Mouse (Mus musculus) erythroblast, adult 5-6 weeks (primary cell): Measurements from ENCODE around the gene Apopt1. TPM values are rescaled to one million over a fixed set of nuclear protein-coding genes. Genes with fewer than 3 reads are reported as not detected.

Experiments used
- ATAC-seq: replicated peaks from 2 replicates; pipeline ENCODE4 v1.8.0; 2016; ENCODE audit warnings: moderate number of reproducible peaks, mild to moderate bottlenecking, moderate TSS enrichment, inconsistent platforms; ENCODE audit not compliant: poor library complexity, low FRiP score, severe bottlenecking
- total RNA-seq, 2 experiments: library from RNA; stranded (forward) in 1 of 2; stranded (reverse) in 1 of 2; fragments of 150-400 nt in 1 of 2; fragments of 200-764, 138-1000 nt in 1 of 2; gene quantifications; 2 replicates each; pipeline versions ENCODE4 v1.2.3 to v1.2.4; 2015 to 2017; ENCODE audit warnings: low replicate concordance in 2 of 2

Apopt1 gene
- total RNA-seq, 2 experiments from 2014 or later: 5.8 to 10.6 TPM

DNA sequence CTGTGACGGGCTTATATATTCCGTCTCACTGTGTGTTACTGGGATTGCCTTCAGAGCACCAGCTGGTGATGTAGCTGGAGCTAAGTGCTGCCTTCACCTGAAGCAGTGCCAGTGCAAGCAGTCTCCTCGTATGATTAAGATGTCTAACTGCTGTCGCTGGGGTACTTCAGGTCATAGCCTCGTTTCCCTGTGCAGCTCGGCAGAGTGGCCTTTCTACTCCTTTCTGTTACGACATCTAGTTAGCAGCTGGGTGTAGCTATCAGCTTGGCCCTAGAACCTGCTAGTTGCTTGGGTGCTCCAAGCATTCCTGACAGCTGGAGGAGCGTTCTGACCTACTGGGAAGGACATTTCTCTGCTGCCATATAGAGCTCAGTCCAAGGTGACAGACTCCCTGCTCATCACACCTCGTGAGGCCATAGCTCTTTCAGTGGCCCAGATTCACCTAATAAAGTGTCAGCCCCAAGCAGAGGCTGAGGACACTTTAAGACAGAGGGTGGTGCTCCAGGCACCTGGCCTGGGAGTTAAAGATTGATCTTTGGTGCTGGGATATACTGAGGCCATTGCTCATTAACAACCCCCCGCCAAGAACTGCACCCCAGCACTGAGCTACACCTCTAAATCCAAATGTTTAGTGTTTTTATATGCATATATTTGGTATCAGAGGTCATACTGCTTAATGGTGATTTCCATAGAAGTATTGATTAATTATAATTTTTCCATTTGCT, 87.6 kb downstream of the Apopt1 start:
- ATAC-seq: no peak

DNA sequence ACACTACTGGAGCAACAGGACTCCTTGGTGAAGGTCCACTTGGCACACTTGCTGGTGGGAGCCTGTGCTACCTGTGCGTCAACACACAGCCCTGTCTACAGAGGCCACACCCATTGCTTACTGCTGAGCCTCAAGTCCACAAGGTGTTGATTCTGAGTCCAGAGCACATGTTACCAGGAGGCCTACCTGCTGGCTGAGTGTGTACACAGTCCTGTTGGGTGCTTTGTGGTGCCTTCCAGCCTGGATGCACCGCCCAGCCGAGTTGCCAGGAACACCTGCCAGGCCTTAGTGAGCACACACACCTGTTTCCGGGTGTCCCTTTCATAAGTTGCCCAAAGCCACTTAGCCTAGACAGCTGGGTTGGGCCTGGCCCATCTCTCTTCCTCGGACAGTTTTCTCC, 90.5 kb downstream of the Apopt1 start:
- ATAC-seq: no peak

Other genes with a start within 250 kb of the Apopt1 start
- gene Gm266, start 227.4 kb upstream of the Apopt1 start, total RNA-seq (2015; ENCODE audit: low replicate concordance): not detected in 2 replicates
- gene Gm266, start 227.4 kb upstream of the Apopt1 start, total RNA-seq (2017; ENCODE audit: low replicate concordance): not detected in 2 replicates
- gene Eif5, start 175.2 kb upstream of the Apopt1 start, total RNA-seq (2015; ENCODE audit: low replicate concordance): 1,226 and 1,283 TPM in 2 replicates
- gene Eif5, start 175.2 kb upstream of the Apopt1 start, total RNA-seq (2017; ENCODE audit: low replicate concordance): 1,807 and 1,822 TPM in 2 replicates
- gene Mark3, start 138.7 kb upstream of the Apopt1 start, total RNA-seq (2015; ENCODE audit: low replicate concordance): 124 and 158 TPM in 2 replicates
- gene Mark3, start 138.7 kb upstream of the Apopt1 start, total RNA-seq (2017; ENCODE audit: low replicate concordance): 138 and 180 TPM in 2 replicates
- gene Ckb, start 40.9 kb upstream of the Apopt1 start, total RNA-seq (2015; ENCODE audit: low replicate concordance): 6.9 and 9.4 TPM in 2 replicates
- gene Ckb, start 40.9 kb upstream of the Apopt1 start, total RNA-seq (2017; ENCODE audit: low replicate concordance): 3.2 and 8.5 TPM in 2 replicates
- 3.1 and 5.6 TPM in 2 replicates for gene Trmt61a, start 35.2 kb upstream of the Apopt1 start, total RNA-seq (2015; ENCODE audit: low replicate concordance)
- 0.84 and 3.7 TPM in 2 replicates for gene Trmt61a, start 35.2 kb upstream of the Apopt1 start, total RNA-seq (2017; ENCODE audit: low replicate concordance)
- gene Bag5, start within 50 bp of the Apopt1 start, total RNA-seq (2015; ENCODE audit: low replicate concordance): 5.4 and 6.1 TPM in 2 replicates
- gene Bag5, start within 50 bp of the Apopt1 start, total RNA-seq (2017; ENCODE audit: low replicate concordance): 5.8 and 7.2 TPM in 2 replicates
- gene Klc1, start 45.6 kb downstream of the Apopt1 start, total RNA-seq (2015; ENCODE audit: low replicate concordance): 3.8 and 13.1 TPM in 2 replicates
- gene Klc1, start 45.6 kb downstream of the Apopt1 start, total RNA-seq (2017; ENCODE audit: low replicate concordance): 12.9 and 21.9 TPM in 2 replicates
- gene Xrcc3, start 100.6 kb downstream of the Apopt1 start, total RNA-seq (2015; ENCODE audit: low replicate concordance): 1.7 and 1.9 TPM in 2 replicates
- gene Xrcc3, start 100.6 kb downstream of the Apopt1 start, total RNA-seq (2017; ENCODE audit: low replicate concordance): 2.0 and 5.6 TPM in 2 replicates
- 2.5 and 3.3 TPM in 2 replicates for gene Zfyve21, start 100.9 kb downstream of the Apopt1 start, total RNA-seq (2015; ENCODE audit: low replicate concordance)
- 2.4 and 4.9 TPM in 2 replicates for gene Zfyve21, start 100.9 kb downstream of the Apopt1 start, total RNA-seq (2017; ENCODE audit: low replicate concordance)
- gene Ppp1r13b, start 194.8 kb downstream of the Apopt1 start, total RNA-seq (2015; ENCODE audit: low replicate concordance): 8.3 and 8.6 TPM in 2 replicates
- gene Ppp1r13b, start 194.8 kb downstream of the Apopt1 start, total RNA-seq (2017; ENCODE audit: low replicate concordance): 13.4 and 20.5 TPM in 2 replicates